Mouse (Mus musculus) liver, embryonic 11.5 days (tissue): ENCODE measurements around the gene Olfr320. TPM values are rescaled to one million over a fixed set of nuclear protein-coding genes. Genes with fewer than 3 reads are reported as not detected.
"Not testable (repeated sequence)": the region's sequence is repeated elsewhere in the genome, so short reads cannot be mapped to it uniquely, and the experiment has no call there.

Experiments used
- ATAC-seq: fragments of 200-750 bp; cut with Nextera tagmentation; replicated peaks from 2 replicates; pipeline ENCODE4 v1.8.0; 2017; ENCODE audit warnings: moderate number of reproducible peaks, mild to moderate bottlenecking, moderate TSS enrichment, moderate library complexity; ENCODE audit not compliant: low FRiP score
- DNase-seq: peaks from one replicate; pipeline ENCODE4 v3.0.0-alpha.2; 2017; ENCODE audit warnings: low spot score
- H3K27ac ChIP-seq: fragments of 300-500 bp; sonication (generic); 2 replicates; pipeline ENCODE4 v1.5.1; 2014; ENCODE audit warnings: mild to moderate bottlenecking, low read depth, low read length, control low read depth
- H3K27me3 ChIP-seq: fragments of 300-500 bp; sonication (generic); replicated peaks from 2 replicates; pipeline ENCODE4 v1.6.1; 2014; ENCODE audit warnings: low read length, mixed read lengths; ENCODE audit not compliant: control insufficient read depth, insufficient read depth
- H3K36me3 ChIP-seq: fragments of 300-500 bp; sonication (generic); 2 replicates; pipeline ENCODE4 v1.6.1; 2014; ENCODE audit warnings: mild to moderate bottlenecking, low read length, moderate library complexity, mixed read lengths; ENCODE audit not compliant: control insufficient read depth, insufficient read depth
- H3K4me1 ChIP-seq: fragments of 300-500 bp; sonication (generic); replicated peaks from 2 replicates; pipeline ENCODE4 v1.6.1; 2014; ENCODE audit warnings: low read length, mixed read lengths; ENCODE audit not compliant: control insufficient read depth, insufficient read depth
- H3K4me2 ChIP-seq: fragments of 300-500 bp; sonication (generic); 2 replicates; pipeline ENCODE4 v1.6.1; 2014; ENCODE audit warnings: mild to moderate bottlenecking, control low read depth, moderate library complexity
- H3K4me3 ChIP-seq: fragments of 300-500 bp; sonication (generic); 2 replicates; pipeline ENCODE4 v1.5.1; 2014; ENCODE audit warnings: low read depth, low read length, control low read depth
- H3K9ac ChIP-seq: fragments of 300-500 bp; sonication (generic); 2 replicates; pipeline ENCODE4 v1.6.1; 2014; ENCODE audit warnings: low read depth, low read length, control low read depth
- H3K9me3 ChIP-seq: fragments of 300-500 bp; sonication (generic); 2 replicates; pipeline ENCODE4 v1.6.1; 2016; ENCODE audit warnings: low read length, inconsistent platforms, mixed read lengths; ENCODE audit not compliant: control insufficient read depth
- WGBS: fragments of 180-500 bp; shearing (Covaris S2); extraction: QIAGEN DNeasy Blood & Tissue Kit; methylation state at CpG from one replicate; pipeline ENCODE4 v1.1.7; 2014; 5-methylcytosine and 5-hydroxymethylcytosine counted together
- polyA plus RNA-seq: library from polyadenylated mRNA; unstranded; fragments of >200 nt; fragmentation: Nextera tagmentation; extraction: Ambion mirVana; gene quantifications from 2 replicates; pipeline ENCODE4 v1.2.1, GENCODE M21; 2014

The Olfr320 gene
- polyA plus RNA-seq, 1 experiment from 2014 or later, result not detected

GRCm38 (mm10) chr11:58655151-58655550 is 25.7 kb upstream of the Olfr320 start:
- Histone ChIP-seq H3K4me2 (no peak overlapping the region), H3K27ac (no peak overlapping the region), H3K9ac (no peak overlapping the region), H3K36me3 (no peaks in the 10 kb centered on the region), H3K4me3 (no peak overlapping the region), H3K4me1 (no peaks in the 10 kb centered on the region), H3K27me3 (no peaks in the 10 kb centered on the region), H3K9me3 (no peaks in the 10 kb centered on the region)
- ATAC-seq (no peak), DNase-seq (no peak)
- WGBS, result 90% methylated on average over 3 of the region's 3 CpGs

DNA sequence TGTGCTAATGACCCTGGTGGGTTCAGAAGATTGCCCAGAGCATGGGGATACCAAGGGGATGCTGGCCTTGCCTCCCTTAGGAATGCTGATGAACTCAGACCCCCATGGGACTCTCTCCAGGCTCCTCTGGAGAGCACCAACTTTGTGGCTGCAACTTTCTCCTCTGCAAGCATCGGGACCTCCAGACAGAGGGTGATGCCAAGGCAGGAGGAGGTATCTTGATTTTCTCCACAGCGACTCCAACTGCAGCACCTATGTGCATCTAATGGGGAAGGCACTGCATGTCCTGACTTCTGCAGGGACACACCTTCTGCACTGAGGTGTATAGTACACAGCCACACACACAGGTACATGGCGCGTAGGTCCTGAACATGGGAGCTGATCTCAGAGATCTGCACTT is 22.3 kb upstream of the Olfr320 start, which contains the start of gene Olfr322:
Gene Olfr322, plus strand, starts transcription at position 187 of the 400 bp plus-strand sequence.
- H3K9me3 ChIP-seq, result no peaks in the 10 kb centered on the region
- 87% methylated on average over 4 of the region's 4 CpGs for WGBS
- no peak for DNase-seq
- H3K36me3 ChIP-seq, result no peaks in the 10 kb centered on the region
- ATAC-seq, result no peak
- H3K27me3 ChIP-seq, result no peaks in the 10 kb centered on the region
- no peak within 1 kb of the TSS for H3K9ac ChIP-seq
- no peak within 1 kb of the TSS for H3K27ac ChIP-seq
- no peak within 1 kb of the TSS for H3K4me2 ChIP-seq
- H3K4me3 ChIP-seq, result no peak within 1 kb of the TSS
- no peaks in the 10 kb centered on the region for H3K4me1 ChIP-seq

GRCm38 (mm10) chr11:58669252-58669651 is 11.6 kb upstream of the Olfr320 start:
- no peak for DNase-seq

DNA sequence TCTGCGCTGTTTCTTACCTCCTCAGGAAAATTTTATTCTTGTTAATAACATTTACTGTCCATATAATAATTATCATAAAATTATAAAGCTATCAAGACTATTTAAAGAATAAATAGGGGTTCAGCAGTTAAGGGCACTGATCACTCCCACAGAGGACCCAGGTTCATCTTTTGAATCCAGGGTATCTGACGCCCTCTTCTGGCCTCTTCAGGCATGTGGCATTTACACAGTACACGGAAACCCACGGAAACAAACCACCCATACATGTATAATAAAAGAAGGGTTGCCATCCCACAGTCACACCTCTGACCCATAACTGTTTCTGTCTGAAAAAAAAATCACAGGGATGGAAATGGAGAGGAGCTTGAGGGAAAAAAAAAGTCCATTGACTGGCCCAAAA is 9.1 kb upstream of the Olfr320 start:
- Histone ChIP-seq H3K4me1 (no peaks in the 10 kb centered on the region), H3K36me3 (no peaks in the 10 kb centered on the region), H3K4me2 (no peak overlapping the region), H3K27me3 (no peaks in the 10 kb centered on the region), H3K27ac (no peak overlapping the region), H3K4me3 (no peak overlapping the region), H3K9ac (no peak overlapping the region), H3K9me3 (no peaks in the 10 kb centered on the region)
- DNase-seq, result no peak
- ATAC-seq, result no peak
- 50% methylated on average over 4 of the region's 4 CpGs for WGBS

More at GRCm38 (mm10) chr11:58669252-58669651, 11.6 kb upstream of the Olfr320 start:
- Histone ChIP-seq H3K4me1 (no peaks in the 10 kb centered on the region), H3K9me3 (no peaks in the 10 kb centered on the region), H3K36me3 (no peaks in the 10 kb centered on the region), H3K4me2 (no peak overlapping the region), H3K27me3 (no peaks in the 10 kb centered on the region), H3K27ac (no peak overlapping the region), H3K9ac (no peak overlapping the region), H3K4me3 (no peak overlapping the region)
- no peak for ATAC-seq

DNA sequence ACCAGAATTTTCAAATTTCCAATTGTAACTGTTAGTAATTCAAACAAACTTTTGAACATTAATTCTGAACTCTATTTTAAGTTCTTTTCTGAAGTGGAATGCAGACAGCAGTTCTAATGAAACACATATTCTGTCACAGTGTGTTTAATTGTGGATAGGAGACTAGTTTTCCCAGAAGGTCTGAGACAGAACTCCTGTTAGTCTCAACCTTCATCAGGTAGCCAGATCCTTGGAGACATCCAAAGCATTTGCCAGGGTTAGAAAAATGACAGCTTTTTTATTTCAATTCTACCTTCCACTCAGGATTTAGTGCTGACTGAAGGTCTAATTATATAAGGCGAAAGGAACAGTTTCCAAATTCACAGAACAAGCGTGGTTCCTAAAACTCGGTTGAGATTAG is 18.0 kb downstream of the Olfr320 start, which contains the start of gene Olfr319:
Gene Olfr319, plus strand, starts transcription at position 301 of the 400 bp plus-strand sequence.
- Histone ChIP-seq H3K4me2 (no peak within 1 kb of the TSS), H3K27ac (no peak within 1 kb of the TSS), H3K4me1 (no peaks in the 10 kb centered on the region), H3K4me3 (no peak within 1 kb of the TSS), H3K36me3 (no peaks in the 10 kb centered on the region), H3K9me3 (no peaks in the 10 kb centered on the region; the same call in 1 of the 2 replicates), H3K9ac (no peak within 1 kb of the TSS), H3K27me3 (no peaks in the 10 kb centered on the region)
- no peak for ATAC-seq
- DNase-seq, result no peak
- 72% methylated on average over 3 of the region's 3 CpGs for WGBS

GRCm38 (mm10) chr11:58709086-58709485 is 28.2 kb downstream of the Olfr320 start:
- Histone ChIP-seq H3K4me3 (no peak overlapping the region), H3K4me1 (no peaks in the 10 kb centered on the region), H3K4me2 (no peak overlapping the region), H3K9me3 (no peaks in the 10 kb centered on the region), H3K27me3 (no peaks in the 10 kb centered on the region), H3K9ac (no peak overlapping the region), H3K27ac (no peak overlapping the region), H3K36me3 (no peaks in the 10 kb centered on the region)
- 74% methylated on average over 11 of the region's 11 CpGs for WGBS
- ATAC-seq (no peak), DNase-seq (no peak)

GRCm38 (mm10) chr11:58717723-58718122 is 36.8 kb downstream of the Olfr320 start:
- H3K27me3 ChIP-seq, H3K9me3 ChIP-seq: not testable (repeated sequence)
- 88% methylated on average over 6 of the region's 7 CpGs for whole genome bisulfite sequencing

GRCm38 (mm10) chr11:58719701-58720100 is 38.8 kb downstream of the Olfr320 start:
- Histone ChIP-seq H3K4me2 (no peak overlapping the region), H3K4me3 (no peak overlapping the region), H3K36me3 (no peaks in the 10 kb centered on the region), H3K27ac (no peak overlapping the region), H3K9me3 (no peaks in the 10 kb centered on the region), H3K27me3 (no peaks in the 10 kb centered on the region), H3K4me1 (no peaks in the 10 kb centered on the region), H3K9ac (no peak overlapping the region)
- DNase-seq (no peak), ATAC-seq (no peak)
- WGBS, result 82% methylated on average over 4 of the region's 4 CpGs

More at GRCm38 (mm10) chr11:58717723-58718122, 36.8 kb downstream of the Olfr320 start:
- not testable (repeated sequence) for H3K9ac ChIP-seq, H3K27ac ChIP-seq, H3K4me3 ChIP-seq, DNase-seq, H3K4me2 ChIP-seq, H3K36me3 ChIP-seq, H3K4me1 ChIP-seq, ATAC-seq

DNA sequence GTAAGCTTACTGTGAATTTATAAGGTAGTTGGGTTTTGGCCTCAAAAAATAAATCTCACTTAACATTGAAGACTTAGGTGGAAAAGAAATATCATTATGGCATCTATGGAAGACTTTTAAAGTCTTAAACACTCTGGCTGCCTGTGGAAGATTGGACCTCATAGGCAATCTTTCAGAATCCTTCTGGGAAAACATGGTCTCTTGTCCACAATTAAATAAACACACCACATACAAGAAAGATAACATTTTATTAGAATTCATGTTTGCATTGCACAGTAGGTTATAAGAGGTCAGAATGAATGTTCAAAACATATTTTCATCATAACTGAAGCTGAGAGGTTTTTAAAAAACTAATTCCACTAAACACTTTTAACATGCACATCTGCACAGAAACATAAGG is 43.0 kb downstream of the Olfr320 start, which contains the start of gene Olfr318:
Gene Olfr318, minus strand, starts transcription at position 101 of the 400 bp plus-strand sequence.
- H3K9me3 ChIP-seq, result no peaks in the 10 kb centered on the region
- no peak within 1 kb of the TSS for H3K4me2 ChIP-seq
- H3K27me3 ChIP-seq, result no peaks in the 10 kb centered on the region
- no peaks in the 10 kb centered on the region for H3K36me3 ChIP-seq
- no peak within 1 kb of the TSS for H3K27ac ChIP-seq
- no peak for DNase-seq
- ATAC-seq, result no peak
- no peaks in the 10 kb centered on the region for H3K4me1 ChIP-seq
- no peak within 1 kb of the TSS for H3K4me3 ChIP-seq
- no peak within 1 kb of the TSS for H3K9ac ChIP-seq
